Mouse (Mus musculus) cerebral cortex, adult 2 months (tissue): ENCODE data around the gene Mt3.

Experiments used
- WGBS: fragments of 180-500 bp; shearing (Covaris S2); methylation state at CpG from one replicate; pipeline ENCODE4 v1.1.7; 2018; 5-methylcytosine and 5-hydroxymethylcytosine counted together

Mt3 gene

GRCm38 (mm10) chr8:94185791-94186190, 33.4 kb downstream of the Mt3 start:
- WGBS, result 87% methylated on average over 6 of the region's 6 CpGs

- WGBS, result 45% methylated on average over 17 of the region's 17 CpGs
Observed at GRCm38 (mm10) chr8:94186542-94186941, 34.1 kb downstream of the Mt3 start.

GRCm38 (mm10) chr8:94187290-94188002, 35.0 kb downstream of the Mt3 start:
- WGBS, result 67% methylated on average over 21 of the region's 21 CpGs

GRCm38 (mm10) chr8:94189275-94190031, 37.0 kb downstream of the Mt3 start:
- 52% methylated on average over 13 of the region's 13 CpGs for WGBS

GRCm38 (mm10) chr8:94191101-94191691, 38.8 kb downstream of the Mt3 start:
- 54% methylated on average over 21 of the region's 21 CpGs for WGBS

GRCm38 (mm10) chr8:94192926-94193325, 40.5 kb downstream of the Mt3 start:
- WGBS, result 73% methylated on average over 1 of the region's 1 CpGs

GRCm38 (mm10) chr8:94194591-94195223, 42.3 kb downstream of the Mt3 start:
- 44% methylated on average over 7 of the region's 7 CpGs for WGBS

- 33% methylated on average over 10 of the region's 10 CpGs for WGBS
Observed at GRCm38 (mm10) chr8:94199202-94199869, 46.9 kb downstream of the Mt3 start.
